Mouse (Mus musculus) left cerebral cortex, adult 18-20 months (tissue): Measurements from ENCODE around the gene 2310079G19Rik. TPM values are rescaled to one million over a fixed set of nuclear protein-coding genes. Genes with fewer than 3 reads are reported as not detected.

ENCODE experiments used
- DNase-seq, 2 experiments: peaks; one replicate each; pipeline ENCODE4 v3.0.0; 2021 to 2022; ENCODE audit warnings: low spot score in 2 of 2, mixed read lengths in 1 of 2
- long read RNA-seq, 2 experiments: library from polyadenylated mRNA; stranded (forward); transcript quantifications; one replicate each; pipeline ENCODE4 v2.0.0; 2021
- total RNA-seq, 2 experiments: library from RNA; stranded (reverse); gene quantifications; 2 replicates each; pipeline ENCODE4 v1.2.3; 2021

Gene 2310079G19Rik
- not detected for total RNA-seq
- long read RNA-seq, experiment 1, result 0 reads
- long read RNA-seq, experiment 2, result 0 reads

- no peak for DNase-seq
Measured at GRCm38 (mm10) chr16:88627566-88627965, at the start of gene 2310079G19Rik. TSS of gene 2310079G19Rik (minus strand) at chr16:88627666.

- DNase-seq, result no peak
Measured at GRCm38 (mm10) chr16:88671571-88671970, 44.1 kb upstream of the 2310079G19Rik start, which contains the start of gene Krtap27-1. TSS of gene Krtap27-1 (minus strand) at chr16:88671671.

- no peak for DNase-seq
Measured at GRCm38 (mm10) chr16:88657426-88657825, 30.0 kb upstream of the 2310079G19Rik start.

- DNase-seq, result no peak
Measured at GRCm38 (mm10) chr16:88651952-88652351, 24.5 kb upstream of the 2310079G19Rik start.

GRCm38 (mm10) chr16:88651082-88651481 is 23.6 kb upstream of the 2310079G19Rik start:
- DNase-seq, result no peak

GRCm38 (mm10) chr16:88647358-88647846 is 19.9 kb upstream of the 2310079G19Rik start, which contains the start of gene Krtap26-1:
TSS of gene Krtap26-1 (minus strand) at chr16:88647796.
- no peak for DNase-seq

GRCm38 (mm10) chr16:88646366-88647111 is 19.1 kb upstream of the 2310079G19Rik start:
- DNase-seq, result no peak

GRCm38 (mm10) chr16:88640053-88640452 is 12.6 kb upstream of the 2310079G19Rik start:
- no peak for DNase-seq

- no peak for DNase-seq
Measured at GRCm38 (mm10) chr16:88635142-88635541, 7.7 kb upstream of the 2310079G19Rik start.

GRCm38 (mm10) chr16:88631474-88631873 is 4.0 kb upstream of the 2310079G19Rik start:
- no peak for DNase-seq

GRCm38 (mm10) chr16:88612712-88613111 is 14.8 kb downstream of the 2310079G19Rik start:
- no peak for DNase-seq

- no peak for DNase-seq
Measured at GRCm38 (mm10) chr16:88611922-88612321, 15.5 kb downstream of the 2310079G19Rik start, which contains the start of gene Krtap24-1. TSS of gene Krtap24-1 (minus strand) at chr16:88612279.

- no peak for DNase-seq
Measured at GRCm38 (mm10) chr16:88604570-88604969, 22.9 kb downstream of the 2310079G19Rik start.

- DNase-seq, result no peak
Measured at GRCm38 (mm10) chr16:88602464-88602863, 25.0 kb downstream of the 2310079G19Rik start.

- no peak for DNase-seq
Measured at GRCm38 (mm10) chr16:88600303-88600702, 27.2 kb downstream of the 2310079G19Rik start.

- no peak for DNase-seq
Measured at GRCm38 (mm10) chr16:88599504-88600237, 27.8 kb downstream of the 2310079G19Rik start.

GRCm38 (mm10) chr16:88592758-88593157 is 34.7 kb downstream of the 2310079G19Rik start:
- DNase-seq, result no peak

- DNase-seq, result no peak
Measured at GRCm38 (mm10) chr16:88583338-88583737, 44.1 kb downstream of the 2310079G19Rik start.
